Mouse (Mus musculus) WW6 (cell line): Measurements from ENCODE around the gene Sipa1l2.

ENCODE experiments used
- DNase-seq: peaks from one replicate; pipeline ENCODE4 v3.0.0-alpha.2; 2013; ENCODE audit warnings: low read depth, low spot score

Sipa1l2 gene

DNA sequence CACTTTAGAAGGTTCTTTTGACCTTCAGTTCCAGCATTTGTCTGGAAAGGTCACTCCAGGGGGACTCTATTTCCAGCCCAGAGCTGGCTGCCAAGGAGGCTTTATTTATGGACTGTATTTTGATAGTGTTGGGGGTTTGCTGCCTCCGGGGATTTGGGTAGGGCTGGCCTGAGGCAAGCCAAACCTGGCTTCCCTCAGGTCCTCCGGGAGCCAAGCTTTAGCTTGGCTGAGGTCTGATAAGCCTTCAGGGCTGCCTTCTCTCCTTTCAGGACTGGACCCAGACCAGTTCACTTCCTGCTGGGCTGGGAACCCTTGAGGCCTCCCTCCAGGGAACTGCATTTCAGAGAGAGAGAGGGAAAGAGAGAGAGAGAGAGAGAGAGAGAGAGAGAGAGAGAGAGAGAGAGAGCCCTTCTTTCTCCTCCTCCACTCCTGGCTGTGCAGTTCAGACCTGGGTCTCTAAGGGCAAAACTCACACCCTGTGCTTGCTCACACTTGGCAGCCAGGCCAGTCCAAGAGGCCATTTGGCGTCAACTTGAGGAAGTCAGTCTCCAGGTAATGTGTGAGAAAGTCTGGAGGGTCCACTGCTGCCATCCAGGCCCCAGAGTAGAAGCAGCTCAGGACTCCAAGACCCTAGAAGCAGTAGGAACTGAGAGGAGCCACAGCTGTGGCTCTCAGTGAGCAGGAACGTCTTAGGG lies 201.1 kb downstream of the Sipa1l2 start:
- no peak for DNase-seq
